Mouse (Mus musculus) CH12F3 (cell line): ENCODE measurements around the gene Nudt4.

ENCODE experiments used
- in situ Hi-C: fragments of 300-500 bp; cut with MboI; formaldehyde crosslinking; loops from 2 replicates; pipeline ENCODE4 v1.14.3; 2020; ENCODE audit warnings: low sequenced_read_pairs

Nudt4 gene

DNA sequence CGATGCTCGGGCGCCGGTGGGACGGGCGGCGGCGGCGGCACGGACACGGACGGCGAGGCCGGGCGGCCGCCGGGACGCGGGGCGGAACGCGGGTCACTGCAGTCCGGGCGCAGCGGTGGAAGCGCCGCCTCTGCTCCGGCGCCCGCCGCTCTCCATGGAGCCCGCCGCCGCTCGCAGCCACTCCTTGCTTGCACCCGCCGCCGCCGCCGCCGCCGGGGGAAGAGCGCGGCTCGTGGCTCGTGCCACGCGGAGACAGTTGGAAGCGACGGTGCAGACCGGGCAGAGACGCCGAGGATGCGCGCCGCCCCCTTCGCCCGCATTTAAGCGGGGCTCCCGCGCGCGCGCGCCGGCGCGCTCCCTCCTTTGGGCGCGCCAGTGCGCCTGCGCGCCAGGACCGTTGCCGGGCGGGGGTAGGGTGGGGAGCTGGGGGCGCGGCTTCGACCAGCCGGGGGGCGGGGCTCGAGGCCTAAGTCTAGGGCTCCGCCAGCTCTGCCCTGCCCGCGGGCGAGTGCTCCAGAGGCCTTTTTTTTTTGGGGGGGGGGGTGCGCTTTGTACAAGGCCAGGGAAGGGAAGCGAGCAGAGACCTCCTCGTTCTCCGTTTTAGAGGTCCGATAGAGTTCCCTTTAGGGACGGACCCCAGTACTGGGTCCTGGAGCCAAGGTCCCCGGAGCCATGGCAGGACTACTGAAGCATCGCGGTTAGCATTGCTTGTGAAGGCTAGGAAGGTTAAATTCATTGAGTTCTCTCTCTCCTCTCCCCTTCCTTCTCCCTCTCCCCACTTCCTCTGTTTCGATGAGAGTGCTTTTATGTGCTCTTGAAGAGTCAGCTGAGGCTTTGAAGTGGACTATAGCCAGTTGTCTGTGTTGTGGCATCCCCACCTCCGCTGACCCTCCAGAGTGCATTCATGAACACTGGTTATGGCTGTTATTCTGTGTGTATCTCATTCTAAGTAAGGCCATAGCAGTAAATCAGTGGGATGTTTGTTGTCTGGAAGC lies at the start of gene Nudt4:
Gene Nudt4, minus strand, starts transcription at position 296 of the 995 bp plus-strand sequence.
- in situ Hi-C loops: no loop called here

- in situ Hi-C loops: no loop called here
These were observed 47.4 kb upstream of the Nudt4 start for GRCm38 (mm10) chr10:95611331-95611721.

DNA sequence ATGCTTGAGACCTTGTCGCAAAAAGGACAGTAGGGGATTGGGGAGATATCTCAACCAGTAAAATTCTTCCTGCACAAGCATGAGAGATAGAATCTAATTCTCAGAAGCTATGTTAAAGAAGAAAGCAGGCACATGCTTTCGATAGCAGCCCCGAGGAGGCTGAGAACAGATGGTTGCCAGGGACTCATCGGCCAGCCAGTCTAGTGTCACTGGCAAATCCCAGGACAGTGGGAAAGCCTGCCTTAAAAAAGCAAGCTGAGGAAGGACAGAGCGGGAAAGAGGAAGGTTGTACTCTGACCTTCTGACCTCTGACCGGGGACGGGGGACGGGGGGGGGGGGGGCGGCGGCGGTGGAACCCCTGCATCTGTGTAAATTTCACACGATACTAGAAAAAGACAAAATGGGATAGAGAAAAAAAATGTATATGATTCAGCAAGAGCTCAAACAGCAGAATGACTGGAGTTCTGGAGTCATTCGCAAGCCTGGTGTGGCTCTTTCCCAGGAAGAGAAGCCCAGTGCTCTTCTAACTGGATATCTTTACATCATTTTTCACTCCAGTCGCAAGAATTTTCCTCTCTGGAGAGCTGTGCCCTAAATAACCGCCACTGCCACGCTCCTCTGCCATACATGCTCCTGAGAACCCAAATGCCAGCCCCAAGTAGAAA lies 46.9 kb upstream of the Nudt4 start:
- in situ Hi-C loops: no loop called here

DNA sequence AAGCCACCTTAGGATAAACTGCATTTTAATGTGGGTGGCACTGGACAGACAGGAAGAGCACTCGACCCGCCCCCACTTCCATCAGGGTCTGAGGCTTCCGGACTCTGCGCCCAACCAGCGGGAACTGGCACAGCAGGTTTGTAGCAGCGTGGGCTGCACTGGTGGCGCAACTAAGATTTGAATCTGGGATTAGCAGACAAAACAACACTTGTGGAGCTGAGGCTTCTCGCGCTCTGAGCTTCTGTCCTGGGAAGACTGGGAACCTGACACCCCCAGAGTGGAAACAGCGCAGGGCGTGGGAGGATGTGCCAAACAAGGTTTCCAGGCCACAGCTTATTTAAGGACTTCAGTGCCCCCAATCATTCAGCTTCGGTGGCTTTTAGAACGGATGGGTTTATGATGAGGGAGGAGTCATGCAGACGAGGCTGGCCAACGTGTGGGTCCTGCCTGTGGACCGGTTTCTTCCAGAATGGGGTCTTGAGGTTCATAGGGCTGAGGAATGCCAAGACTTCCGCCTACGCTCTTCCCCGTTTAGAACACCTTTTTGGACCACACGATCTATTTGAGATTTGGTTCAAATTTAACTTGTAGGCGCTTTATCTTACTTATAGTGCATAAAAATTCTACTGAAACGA lies 41.1 kb upstream of the Nudt4 start:
- in situ Hi-C loops: no loop called here

DNA sequence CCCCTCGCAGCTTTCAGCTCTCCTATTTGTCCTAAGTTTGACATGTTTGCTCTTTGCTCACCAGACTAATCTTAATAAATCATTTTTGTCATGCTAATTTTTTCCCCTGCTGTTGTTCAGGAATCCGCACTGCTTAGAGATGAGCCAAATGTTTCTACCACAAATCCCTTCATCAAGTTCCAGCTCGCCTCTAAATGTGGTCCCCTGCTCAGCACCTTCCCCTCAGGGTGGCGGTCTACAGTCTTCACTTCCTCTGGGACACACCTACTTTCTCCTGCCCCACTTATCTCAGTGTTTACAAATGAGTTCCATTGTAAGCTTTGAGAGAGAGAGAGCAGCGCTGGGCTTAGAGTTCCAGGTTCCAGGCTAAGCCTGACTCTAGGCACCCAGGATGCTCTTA lies 36.6 kb upstream of the Nudt4 start:
- in situ Hi-C loops: no loop called here

GRCm38 (mm10) chr10:95599740-95600139 lies 35.8 kb upstream of the Nudt4 start:
- in situ Hi-C loops: no loop called here

GRCm38 (mm10) chr10:95598056-95598587 lies 34.2 kb upstream of the Nudt4 start:
- in situ Hi-C loops: no loop called here

- in situ Hi-C loops: no loop called here
These were observed 32.1 kb upstream of the Nudt4 start for GRCm38 (mm10) chr10:95595852-95596639.

GRCm38 (mm10) chr10:95594414-95594813 lies 30.5 kb upstream of the Nudt4 start:
- in situ Hi-C loops: no loop called here

DNA sequence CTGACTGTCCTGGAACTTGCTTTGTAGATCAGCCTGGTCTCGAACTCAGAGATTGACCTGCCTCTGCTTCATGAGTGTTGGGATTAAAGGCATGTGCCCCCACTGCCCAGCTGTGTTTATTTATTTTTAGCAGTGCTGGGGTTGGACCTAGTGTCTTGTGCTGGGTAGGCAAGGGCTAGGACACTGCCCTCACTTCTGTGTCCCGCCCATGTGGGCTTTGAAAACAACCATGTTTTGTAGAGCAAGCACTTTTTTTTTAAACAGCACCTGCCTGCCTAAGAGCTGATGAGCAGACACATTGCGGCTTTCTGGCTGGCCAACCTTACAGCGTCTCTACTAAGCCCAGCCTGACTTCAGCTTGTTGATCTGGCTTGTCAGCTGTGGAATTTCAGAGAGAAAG lies 27.3 kb upstream of the Nudt4 start:
- in situ Hi-C loops: no loop called here

DNA sequence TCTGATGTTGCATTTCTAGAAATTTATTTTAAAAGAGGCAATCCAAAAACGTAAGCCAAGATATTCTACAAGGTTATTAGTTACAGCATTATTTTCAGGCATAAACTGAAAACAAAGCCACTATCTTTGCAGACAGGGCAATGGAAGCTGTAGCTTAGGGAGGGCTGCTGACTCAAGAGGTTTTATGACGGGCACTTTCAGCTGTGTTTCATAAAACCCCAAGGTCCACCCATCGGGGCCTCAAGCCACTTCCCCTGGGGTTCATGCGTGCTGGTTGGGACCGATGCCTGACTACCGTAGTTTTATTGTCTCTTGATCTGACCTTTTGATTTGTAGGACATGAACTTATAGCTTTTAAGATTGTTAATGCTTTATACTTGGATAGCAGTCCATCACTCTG lies 26.2 kb upstream of the Nudt4 start:
- in situ Hi-C loops: no loop called here

- in situ Hi-C loops: no loop called here
These were observed 25.2 kb upstream of the Nudt4 start for GRCm38 (mm10) chr10:95589196-95589595.

DNA sequence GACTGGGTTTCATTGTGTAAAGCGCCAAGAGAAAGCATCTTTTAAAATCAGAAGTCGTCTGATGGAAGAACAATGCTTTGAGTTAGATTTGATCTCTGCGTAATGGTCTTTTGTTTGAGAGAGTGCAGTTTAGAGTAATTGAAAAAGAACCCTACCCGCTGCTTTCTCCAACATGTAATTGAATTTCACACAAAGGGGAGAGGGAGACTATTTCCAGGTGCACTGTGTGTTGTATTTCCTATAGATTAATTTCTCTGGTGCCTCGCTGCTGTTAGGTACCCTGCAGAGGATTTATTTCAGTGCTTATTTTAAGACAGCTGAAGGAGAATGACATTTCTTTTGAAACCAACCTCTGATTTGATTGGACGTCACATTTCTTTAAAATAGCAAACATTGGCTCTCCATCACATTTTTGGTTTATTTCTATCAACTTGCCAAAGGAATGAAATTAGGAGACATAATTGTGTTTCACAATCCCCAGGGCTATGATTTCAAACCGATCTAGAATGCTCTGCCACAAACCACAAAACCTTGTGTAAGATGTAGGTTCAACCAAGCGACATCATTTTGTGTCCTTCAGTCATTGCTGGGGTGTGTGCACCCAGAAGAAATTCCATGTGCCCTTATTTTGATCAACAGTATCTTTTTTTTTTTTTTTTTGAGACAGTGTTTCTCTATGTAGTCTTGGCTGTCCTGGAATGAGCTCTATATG lies 23.7 kb upstream of the Nudt4 start:
- in situ Hi-C loops: no loop called here

DNA sequence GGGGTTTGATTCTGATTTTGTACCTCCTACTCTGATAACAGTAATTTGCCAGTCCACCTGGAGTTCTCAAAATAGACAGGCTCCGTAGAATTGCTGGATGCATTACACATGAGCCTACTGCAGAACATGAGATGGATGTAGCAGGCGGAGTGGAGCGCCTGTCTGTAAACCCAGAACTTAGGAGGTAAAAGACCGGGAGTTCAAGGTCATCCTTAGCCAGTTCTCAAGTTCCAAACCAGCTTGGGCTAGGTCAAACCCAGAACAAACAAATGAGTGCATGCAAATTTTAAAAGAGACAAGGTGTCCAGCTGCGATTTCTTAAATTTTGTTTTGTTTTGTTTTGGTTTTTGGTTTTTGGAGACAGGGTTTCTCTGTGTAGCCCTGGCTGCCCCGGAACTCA lies 21.6 kb upstream of the Nudt4 start:
- in situ Hi-C loops: no loop called here

DNA sequence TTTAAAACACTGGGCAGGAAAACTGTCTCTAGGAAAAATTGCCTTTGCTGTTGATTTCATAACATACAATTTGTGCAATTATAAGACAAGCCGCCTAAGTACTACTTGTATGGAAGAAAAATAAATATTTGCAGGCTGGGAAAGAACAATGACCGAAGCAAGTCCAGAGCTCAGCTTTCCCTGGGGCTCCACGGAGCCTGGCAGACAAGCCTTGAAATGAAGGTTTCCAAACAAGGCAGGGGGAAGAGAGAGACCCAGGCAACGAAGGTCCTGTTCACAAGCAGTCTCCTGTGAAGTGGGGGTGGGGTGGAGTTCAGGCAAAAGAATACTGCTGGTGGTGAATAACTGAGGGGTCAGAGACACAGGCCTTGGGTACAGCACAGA lies 13.6 kb upstream of the Nudt4 start:
- in situ Hi-C loops: no loop called here

DNA sequence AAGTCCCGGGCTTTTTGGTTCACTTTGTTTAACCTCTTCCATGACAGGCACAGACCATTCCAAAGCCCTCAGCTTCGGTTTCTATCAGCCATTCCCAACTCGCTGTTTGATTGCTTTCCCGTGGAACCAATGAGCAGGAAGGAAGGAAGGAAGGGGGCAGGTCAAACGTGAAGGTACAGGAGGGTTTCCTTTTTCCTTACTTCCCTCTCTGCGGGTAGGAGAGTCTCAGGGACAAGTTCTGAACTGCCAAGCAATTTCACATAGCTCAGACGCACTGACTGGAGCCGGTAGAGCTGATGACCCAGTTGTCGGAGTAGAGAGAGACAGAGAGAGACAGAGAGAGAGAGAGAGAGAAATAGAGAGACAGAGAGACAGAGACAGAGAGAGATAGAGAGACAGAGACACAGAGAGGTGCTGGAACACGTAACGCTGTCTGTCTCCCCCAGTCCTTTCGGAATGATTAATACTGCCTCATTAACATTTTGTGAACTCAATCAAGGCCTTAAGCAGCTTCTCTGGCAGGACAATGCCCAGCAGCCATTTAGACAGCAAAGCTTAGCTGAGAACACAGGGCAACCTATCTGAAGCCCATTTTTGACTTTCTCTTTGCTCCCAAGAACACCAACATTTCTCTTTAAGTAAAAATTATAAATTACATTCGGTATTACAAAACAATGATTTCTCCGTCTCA lies 13.1 kb upstream of the Nudt4 start:
- in situ Hi-C loops: no loop called here

GRCm38 (mm10) chr10:95575839-95576380 lies 12.0 kb upstream of the Nudt4 start:
- in situ Hi-C loops: no loop called here

GRCm38 (mm10) chr10:95574994-95575393 lies 11.0 kb upstream of the Nudt4 start:
- in situ Hi-C loops: no loop called here

DNA sequence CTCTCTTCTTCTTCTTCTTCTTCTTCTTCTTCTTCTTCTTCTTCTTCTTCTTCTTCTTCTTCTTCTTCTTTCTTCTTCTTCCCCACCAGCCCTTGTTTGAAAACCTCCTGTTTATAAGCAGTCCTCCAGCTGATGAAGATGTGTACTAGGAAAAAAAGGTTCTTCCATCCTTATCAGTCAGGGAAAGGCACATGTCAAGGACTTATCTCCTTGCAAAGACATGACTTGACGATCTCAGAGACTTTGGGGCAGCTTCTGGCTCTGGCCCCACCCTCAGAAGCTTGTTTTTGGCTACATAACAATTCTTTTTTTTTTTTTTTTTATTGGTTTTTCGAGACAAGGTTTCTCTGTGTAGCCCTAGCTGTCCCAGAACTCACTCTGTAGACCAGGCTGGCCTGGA lies 5.5 kb upstream of the Nudt4 start:
- in situ Hi-C loops: no loop called here
